Mouse (Mus musculus) gastrocnemius, adult 8-10 months (tissue): ENCODE results near the gene C130050O18Rik. TPM values are rescaled to one million over a fixed set of nuclear protein-coding genes. Genes with fewer than 3 reads are reported as not detected.

Experiments
- DNase-seq, 2 experiments: peaks; one replicate each; pipeline ENCODE4 v3.0.0; 2022; ENCODE audit warnings: low spot score in 2 of 2
- microRNA-seq: library from miRNA; unstranded; fragments of <30 nt; microRNA quantifications from one replicate; pipeline ENCODE4 v1.2.0, GENCODE M21; 2022
- total RNA-seq, 4 experiments: library from RNA; stranded (reverse); gene quantifications; 2 replicates each; pipeline ENCODE4 v1.2.4; 2022

C130050O18Rik gene
- total RNA-seq, 4 experiments from 2014 or later = 0.15 to 0.27 TPM; not detected in 2

DNA sequence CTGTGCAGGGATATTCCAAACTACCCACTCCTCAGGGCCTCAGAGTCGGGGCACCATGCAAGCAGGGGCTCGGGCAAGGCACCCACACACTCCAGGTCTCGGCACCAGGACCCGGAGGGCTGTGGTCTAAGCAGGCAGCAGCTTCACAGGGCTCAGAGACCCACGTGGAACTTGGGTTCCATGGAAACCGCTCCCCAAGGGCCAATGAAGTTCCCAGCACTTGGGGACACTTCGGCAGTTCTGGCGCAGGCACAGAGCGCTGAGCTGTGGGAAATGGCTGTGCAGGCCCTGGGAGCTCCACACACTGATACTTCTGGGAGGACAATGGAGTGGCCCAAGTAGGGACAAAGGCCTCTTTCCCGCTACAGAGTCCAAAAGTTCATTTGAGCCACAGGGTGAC lies 48.0 kb downstream of the C130050O18Rik start:
- no peak for DNase-seq

DNA sequence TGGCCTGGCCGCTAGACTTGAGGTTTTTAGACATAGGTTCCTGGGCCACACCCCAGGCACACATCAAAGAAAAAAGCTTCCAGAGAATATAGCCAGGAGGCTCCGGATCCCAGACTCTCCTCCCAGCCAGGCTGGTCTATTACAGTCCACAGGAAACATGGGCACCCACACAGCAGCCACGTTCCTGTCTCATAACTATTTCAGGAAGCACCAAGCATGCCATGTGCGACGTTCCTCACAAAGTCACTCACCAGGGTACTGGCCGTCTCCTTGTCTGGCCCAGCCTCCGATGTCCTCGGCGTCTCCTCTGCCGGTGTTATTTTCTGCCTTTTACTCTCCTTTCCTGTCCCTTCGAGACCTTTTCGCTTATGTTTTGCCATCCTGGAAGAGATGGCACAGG lies 50.1 kb downstream of the C130050O18Rik start:
- no peak for DNase-seq

DNA sequence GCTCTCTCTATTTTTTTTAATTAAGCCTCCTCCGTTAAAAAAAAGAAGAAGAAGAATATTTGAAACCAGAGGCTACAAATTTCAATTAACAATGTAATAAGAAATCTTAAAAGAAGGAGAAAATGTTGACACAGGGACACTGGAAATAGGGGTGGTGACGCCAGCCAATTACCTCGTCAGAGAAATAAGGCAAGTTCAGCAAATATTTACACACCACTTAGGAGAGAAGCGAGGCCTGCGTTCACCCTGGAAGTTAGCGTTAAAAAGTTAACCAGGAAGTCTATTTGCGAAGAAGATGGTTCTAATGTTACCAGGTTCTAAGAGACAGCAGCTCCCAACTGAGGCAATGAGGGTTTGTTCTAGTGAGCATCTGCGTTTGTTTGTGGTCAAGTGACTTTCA lies 52.2 kb downstream of the C130050O18Rik start:
- no peak for DNase-seq

DNA sequence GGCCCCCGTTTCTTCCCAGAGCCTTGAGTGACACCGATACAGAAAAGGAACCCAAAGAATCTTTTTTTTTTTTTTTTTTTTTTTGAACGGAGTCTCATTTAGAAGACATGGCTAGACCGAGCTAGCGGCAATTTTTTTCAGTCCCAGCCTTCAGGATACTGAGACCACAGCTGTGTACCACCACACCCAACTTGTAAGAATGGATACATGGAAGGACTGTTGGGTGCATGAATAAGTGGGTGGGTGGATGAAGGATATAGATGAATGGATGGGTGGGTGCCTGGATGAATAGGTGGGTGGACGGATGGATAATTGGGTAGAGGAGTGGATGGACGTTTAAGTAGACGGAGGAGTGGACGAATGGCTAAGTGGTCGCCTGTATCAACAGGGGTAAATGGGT lies 54.9 kb downstream of the C130050O18Rik start:
- DNase-seq = no peak

DNA sequence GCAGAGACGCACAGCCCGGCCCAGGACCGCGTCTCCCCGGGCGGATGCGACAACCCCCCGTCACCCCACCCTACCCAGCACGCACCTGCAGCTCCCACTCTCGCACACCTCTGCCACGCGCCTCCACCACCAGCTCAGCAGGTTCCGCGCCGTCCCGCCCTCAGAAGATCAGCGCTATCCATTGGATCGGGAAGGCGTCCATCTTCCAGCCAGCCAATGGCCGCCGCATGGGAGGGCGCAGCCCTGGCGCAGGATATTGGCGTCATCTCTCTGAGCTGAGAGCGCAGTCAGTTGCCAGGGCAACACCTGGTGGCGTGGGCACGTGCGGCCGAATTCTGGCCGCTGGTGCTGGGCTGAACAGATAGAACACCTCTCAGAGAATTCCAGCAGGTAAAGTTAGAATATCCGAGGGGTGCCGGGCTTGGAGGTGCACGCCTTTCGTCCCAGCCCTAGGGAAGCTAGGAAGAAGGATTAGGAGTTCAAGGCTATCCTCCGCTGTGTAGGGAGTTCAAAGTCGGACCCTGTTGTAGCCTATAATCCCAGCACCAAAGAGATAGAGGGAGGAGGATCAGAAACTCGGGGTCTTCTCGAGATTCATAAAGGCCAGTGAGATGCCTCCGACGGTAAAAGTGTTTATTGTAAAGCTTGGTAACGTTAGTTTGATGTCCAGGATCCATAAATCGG lies 55.4 kb downstream of the C130050O18Rik start, which contains the start of gene 3110082I17Rik:
TSS of gene 3110082I17Rik (minus strand) at position 144 of the 684 bp plus-strand sequence.
- peak; percentile 95 for DNase-seq

DNA sequence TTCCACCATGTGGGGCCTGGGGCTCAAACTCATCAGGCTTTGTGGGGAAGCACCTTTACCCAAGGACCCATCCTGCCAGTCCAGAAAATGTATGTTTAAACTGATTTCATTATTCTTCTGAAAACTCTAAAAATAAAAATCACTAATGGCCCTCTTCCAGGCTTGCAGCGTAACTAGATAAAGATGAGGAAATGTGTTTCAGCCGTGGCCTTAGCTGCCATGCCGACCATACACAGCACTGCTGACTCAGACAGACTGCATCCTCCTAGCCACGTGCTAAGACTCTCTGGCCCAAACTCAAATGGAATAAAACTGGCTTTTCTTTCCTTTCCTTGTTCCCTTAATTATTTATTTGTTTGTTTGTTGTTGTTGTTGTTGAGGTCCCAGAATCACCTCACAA lies 59.8 kb downstream of the C130050O18Rik start:
- DNase-seq = no peak

Small RNAs within 50 kb of the gene (microRNA-seq; reads per million reads assigned to microRNA genes)
- gene Mir339 = 180 reads per million, percentile 59 among the genes with 10 or more reads in this experiment

Other genes starting within 250 kb of the C130050O18Rik start
- 10 to 100 TPM; 33.7 to 44.4 (median 41.2) TPM for gene Sun1, start 204.6 kb upstream of the C130050O18Rik start, total RNA-seq
- 10 to 100 TPM; 32.8 to 36.4 (median 34.1) TPM for gene Get4, start 153.0 kb upstream of the C130050O18Rik start, total RNA-seq
- gene Adap1, start 79.7 kb upstream of the C130050O18Rik start, total RNA-seq = 1 to 10 TPM in 1 of 4 experiments, under 1 TPM in 3; 0.44 to 2.0 (median 0.64) TPM
- gene Cox19, start 53.9 kb upstream of the C130050O18Rik start, total RNA-seq = 10 to 100 TPM; 46.5 to 60.3 (median 57.4) TPM
- not detected for gene Cyp2w1, start 52.7 kb upstream of the C130050O18Rik start, total RNA-seq
- gene Gpr146, start 27.6 kb upstream of the C130050O18Rik start, total RNA-seq = 10 to 100 TPM; 20.9 to 28.6 (median 25.4) TPM
- gene Gper1, start 17.9 kb downstream of the C130050O18Rik start, total RNA-seq = under 1 TPM; 0.24 to 0.77 (median 0.61) TPM
- gene 3110082I17Rik, start 55.2 kb downstream of the C130050O18Rik start, total RNA-seq = 10 to 100 TPM in 1 of 4 experiments, 1 to 10 TPM in 3; 6.6 to 10.2 (median 9.1) TPM
- gene Zfand2a, start 79.3 kb downstream of the C130050O18Rik start, total RNA-seq = 10 to 100 TPM in 1 of 4 experiments, 1 to 10 TPM in 3; 7.8 to 11.4 (median 8.9) TPM
- not detected for gene Uncx, start 138.2 kb downstream of the C130050O18Rik start, total RNA-seq